Mouse (Mus musculus): Measurements from ENCODE around the gene Cer1. TPM values are rescaled to one million over a fixed set of nuclear protein-coding genes. Genes with fewer than 3 reads are reported as not detected.

Gene Cer1
- total RNA-seq (2021) = under 1 TPM in 1 of 2 experiments, not detected in 1; 0.18 TPM
- long read RNA-seq, partial matches to known transcripts = 0 of 1 reads
- long read RNA-seq, other reads (novel, unspliced or antisense) = 0 of 1 reads

DNA sequence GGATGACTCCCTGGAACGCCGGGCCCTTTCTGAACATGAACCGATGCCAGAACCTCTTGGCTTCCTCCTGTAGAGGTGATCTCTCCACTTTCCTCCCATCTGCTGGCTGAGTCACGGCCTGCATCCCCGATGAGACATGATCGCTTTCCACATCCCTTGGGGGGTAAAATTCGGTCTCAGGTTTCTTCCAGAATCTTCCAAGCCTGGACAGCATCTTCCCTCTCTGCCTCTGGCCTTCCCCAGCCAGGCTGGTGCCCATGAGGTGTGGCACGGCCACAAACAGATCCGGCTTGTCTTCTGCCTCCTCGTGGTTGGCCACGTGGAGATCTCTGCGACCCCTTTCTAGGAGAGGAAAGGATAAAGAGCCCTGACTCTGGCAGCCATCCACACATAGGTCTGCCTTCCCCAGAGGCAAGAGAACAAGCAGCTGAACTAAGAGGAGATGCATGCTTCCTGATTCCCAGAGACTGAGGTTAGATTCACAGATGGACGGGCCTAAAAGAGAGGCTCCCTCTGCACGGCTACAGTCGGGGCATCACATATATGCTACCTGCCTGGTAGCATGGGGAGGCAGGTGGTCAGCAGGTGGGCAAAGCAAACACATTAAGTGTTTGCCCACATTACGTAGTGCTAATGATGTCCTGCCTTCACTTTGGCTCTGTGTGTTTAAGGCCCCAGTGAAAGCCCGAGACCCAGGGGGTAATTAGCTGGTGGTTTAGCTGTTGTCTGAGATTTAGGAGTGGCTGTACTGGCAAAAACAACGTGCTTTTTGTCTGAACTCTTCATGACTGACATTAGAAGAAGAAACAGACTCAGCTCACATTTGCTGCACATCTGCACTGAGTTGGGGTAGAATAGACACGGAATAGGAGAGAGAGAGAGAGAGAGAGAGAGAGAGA lies at the start of gene Cer1:
Gene Cer1, minus strand, starts transcription at position 513 of the 899 bp plus-strand sequence.
- DNase-seq (ENCODE audit: low spot score in 2 of 2) = no peak

DNA sequence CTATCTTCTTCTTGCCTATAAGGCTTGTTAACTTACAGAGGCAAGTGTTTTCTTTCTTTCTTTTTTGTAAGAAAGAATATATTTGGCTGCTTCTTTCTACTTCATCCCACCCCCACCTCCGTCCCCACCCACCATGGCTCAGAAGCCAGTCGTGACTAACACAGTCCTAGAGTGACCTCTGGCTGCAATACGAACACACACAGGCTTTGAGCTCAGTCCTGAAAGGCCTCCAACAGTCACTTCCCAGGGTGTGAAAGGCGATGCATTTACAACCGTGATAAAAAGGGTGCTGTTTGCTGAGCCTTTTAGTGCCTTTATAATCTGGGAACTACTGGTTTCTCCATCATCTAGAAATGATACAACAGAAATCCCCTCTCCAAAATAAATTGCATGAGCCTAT lies 49.4 kb upstream of the Cer1 start:
- peak in 1 of 2 experiments; percentile 51 for DNase-seq (ENCODE audit: low spot score in 2 of 2)

GRCm38 (mm10) chr4:82933698-82934210 lies 48.8 kb upstream of the Cer1 start:
- DNase-seq (ENCODE audit: low spot score in 2 of 2) = peak; percentile 92

DNA sequence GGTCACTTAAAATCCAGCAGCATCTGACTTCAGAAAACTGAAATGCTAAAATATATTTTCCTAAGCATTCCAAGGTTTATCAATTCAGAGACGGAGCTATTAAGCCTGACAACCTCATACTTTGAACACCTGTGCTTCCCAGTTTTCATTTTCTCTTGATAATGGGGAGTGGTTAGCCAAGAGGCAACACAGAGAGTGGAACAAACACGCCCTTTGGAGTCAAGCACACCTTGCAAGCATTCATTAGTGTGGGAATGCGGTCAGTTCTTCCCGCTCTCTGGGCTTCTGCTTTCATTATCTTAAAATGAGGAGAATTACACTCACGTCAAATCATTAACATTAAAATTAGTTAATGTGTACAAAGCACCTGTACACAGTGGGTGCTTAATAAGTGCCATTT lies 45.1 kb upstream of the Cer1 start:
- DNase-seq (ENCODE audit: low spot score in 2 of 2) = no peak

- DNase-seq (ENCODE audit: low spot score in 2 of 2) = no peak
These were observed 37.0 kb upstream of the Cer1 start for GRCm38 (mm10) chr4:82921962-82922361.

GRCm38 (mm10) chr4:82918625-82919024 lies 33.7 kb upstream of the Cer1 start:
- DNase-seq (ENCODE audit: low spot score in 2 of 2) = no peak

DNA sequence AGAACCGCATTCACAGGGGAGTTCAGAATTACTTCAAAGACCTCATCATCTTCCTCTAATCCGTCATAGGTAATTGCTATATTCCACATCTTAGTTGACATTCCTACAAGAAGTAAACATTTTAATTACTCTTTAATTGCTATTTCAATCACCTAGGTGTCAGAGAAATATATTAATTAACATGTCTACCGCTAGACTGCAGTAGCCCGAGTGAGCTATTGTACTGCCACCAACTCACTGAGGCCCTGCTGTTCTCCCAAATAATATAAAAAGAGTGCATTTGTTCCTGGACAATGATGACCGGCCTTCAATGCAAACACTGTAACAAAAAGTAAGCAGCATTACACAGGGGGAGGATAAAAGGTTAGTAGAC lies 31.7 kb upstream of the Cer1 start:
- no peak for DNase-seq (ENCODE audit: low spot score in 2 of 2)

GRCm38 (mm10) chr4:82916003-82916677 lies 31.2 kb upstream of the Cer1 start:
- DNase-seq (ENCODE audit: low spot score in 2 of 2) = peak; percentile 56 to 57

DNA sequence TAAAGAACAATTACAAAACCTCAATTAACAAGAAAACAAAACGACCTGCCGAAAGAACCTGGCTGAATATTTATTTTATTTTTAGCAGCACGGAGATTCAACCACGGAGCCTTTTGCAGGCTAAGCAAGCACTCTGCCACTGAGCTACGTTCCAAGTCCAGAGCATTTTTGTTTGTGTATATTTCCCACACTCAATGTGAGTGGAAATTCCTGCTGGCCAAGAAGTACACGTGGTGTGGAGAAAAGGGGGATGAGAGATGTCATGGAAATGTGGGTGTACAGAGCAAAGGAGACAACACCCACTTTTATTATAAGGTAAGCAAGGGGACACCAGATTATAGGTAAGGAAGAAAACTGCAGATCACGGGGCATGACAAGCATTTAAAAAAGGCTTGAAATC lies 30.6 kb upstream of the Cer1 start:
- no peak for DNase-seq (ENCODE audit: low spot score in 2 of 2)

GRCm38 (mm10) chr4:82914601-82915143 lies 29.7 kb upstream of the Cer1 start:
- DNase-seq (ENCODE audit: low spot score in 2 of 2) = peak in 1 of 2 experiments; percentile 21

- no peak for DNase-seq (ENCODE audit: low spot score in 2 of 2)
These were observed 10.3 kb upstream of the Cer1 start for GRCm38 (mm10) chr4:82895227-82895626.

- no peak for DNase-seq (ENCODE audit: low spot score in 2 of 2)
These were observed 7.3 kb upstream of the Cer1 start for GRCm38 (mm10) chr4:82892247-82892646.

- no peak for DNase-seq (ENCODE audit: low spot score in 2 of 2)
These were observed 6.6 kb upstream of the Cer1 start for GRCm38 (mm10) chr4:82891566-82891965.

GRCm38 (mm10) chr4:82891049-82891448 lies 6.1 kb upstream of the Cer1 start:
- DNase-seq (ENCODE audit: low spot score in 2 of 2) = peak; percentile 31 to 35

- no peak for DNase-seq (ENCODE audit: low spot score in 2 of 2)
These were observed 5.6 kb upstream of the Cer1 start for GRCm38 (mm10) chr4:82890585-82890984.

- DNase-seq (ENCODE audit: low spot score in 2 of 2) = no peak
These were observed 1.2 kb upstream of the Cer1 start for GRCm38 (mm10) chr4:82886148-82886547.

DNA sequence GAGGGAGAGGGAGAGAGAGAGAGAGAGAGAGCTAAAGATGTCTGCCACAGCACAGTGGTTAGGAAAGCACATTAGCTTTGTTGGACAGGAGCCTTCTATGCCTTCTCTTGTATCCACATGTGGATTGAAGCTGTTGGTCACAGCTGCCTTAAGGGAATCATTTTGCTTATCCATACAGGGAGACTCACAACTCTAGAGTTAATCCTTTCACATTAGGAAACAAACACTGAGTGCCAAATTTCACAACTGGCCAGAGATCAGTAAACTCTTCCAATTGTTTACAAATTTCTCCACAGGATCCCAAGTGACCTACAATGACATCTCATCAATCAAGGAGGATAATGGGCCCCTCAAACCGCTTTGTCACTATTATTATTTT lies 576 bp upstream of the Cer1 start:
- DNase-seq (ENCODE audit: low spot score in 2 of 2) = no peak

DNA sequence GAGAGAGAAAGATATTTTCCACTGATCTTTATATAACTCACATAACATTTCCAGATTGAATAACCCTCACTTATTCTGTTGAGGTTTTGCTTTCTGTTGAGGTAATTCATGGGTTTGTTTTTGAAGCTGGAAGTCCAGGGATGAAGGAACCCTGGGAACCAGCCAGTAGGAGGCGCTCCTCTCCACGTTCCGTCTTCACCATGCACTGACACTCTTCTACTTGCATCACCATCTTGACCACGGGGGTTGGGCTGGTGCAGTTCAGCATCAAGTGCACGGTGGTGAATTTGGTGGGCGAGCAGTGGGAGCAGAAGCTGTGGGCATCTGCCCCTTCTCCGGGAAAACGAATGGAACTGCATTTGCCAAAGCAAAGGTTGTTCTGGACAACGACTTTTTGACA lies 2.4 kb downstream of the Cer1 start:
- no peak for DNase-seq (ENCODE audit: low spot score in 2 of 2)

DNA sequence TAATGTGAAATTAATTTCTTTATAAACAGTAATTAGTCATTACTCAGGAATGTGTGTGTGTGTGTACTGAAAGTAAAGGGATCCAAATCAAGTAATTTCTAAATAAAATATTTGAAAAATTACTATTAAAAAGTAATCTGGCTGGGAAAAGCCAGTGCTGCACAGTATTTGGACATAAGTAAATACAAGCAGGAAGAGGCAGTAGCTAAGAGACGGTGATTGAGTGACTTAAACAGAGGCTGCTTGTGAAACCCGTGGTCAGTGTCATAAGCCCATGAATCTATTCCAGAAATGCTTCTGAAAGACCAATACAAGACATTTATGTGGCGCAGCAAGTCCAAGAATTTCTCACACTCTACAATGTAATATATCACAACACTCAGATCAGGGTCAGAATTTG lies 3.6 kb downstream of the Cer1 start:
- no peak for DNase-seq (ENCODE audit: low spot score in 2 of 2)

GRCm38 (mm10) chr4:82880243-82880642 lies 4.7 kb downstream of the Cer1 start:
- DNase-seq (ENCODE audit: low spot score in 2 of 2) = no peak

- DNase-seq (ENCODE audit: low spot score in 2 of 2) = no peak
These were observed 5.8 kb downstream of the Cer1 start for GRCm38 (mm10) chr4:82879152-82879551.

GRCm38 (mm10) chr4:82876656-82877055 lies 8.3 kb downstream of the Cer1 start:
- no peak for DNase-seq (ENCODE audit: low spot score in 2 of 2)
